Mouse (Mus musculus) MEL (cell line): Measurements from ENCODE around the gene Gh.

ENCODE experiments used
- CTCF ChIP-seq, 3 experiments: IDR thresholded peaks in 2 of 3; conservative IDR thresholded peaks in 1 of 3; 2 replicates each; pipeline ENCODE4 v1.5.1; 2011 to 2012; ENCODE audit warnings: low read length in 3 of 3, low read depth in 2 of 3, mild to moderate bottlenecking in 2 of 3, improper control_type of control experiment in 1 of 3, inconsistent platforms in 1 of 3, mixed read lengths in 1 of 3, moderate library complexity in 1 of 3; ENCODE audit not compliant: control insufficient read depth in 1 of 3, insufficient read depth in 1 of 3, poor library complexity in 1 of 3, severe bottlenecking in 1 of 3
- EP300 ChIP-seq, 2 experiments: IDR thresholded peaks; 2 replicates each; pipeline ENCODE4 v1.6.1; 2011; ENCODE audit warnings: improper control_type of control experiment in 2 of 2, low read length in 2 of 2, low read depth in 1 of 2, mild to moderate bottlenecking in 1 of 2
- HCFC1 ChIP-seq: IDR thresholded peaks from 2 replicates; pipeline ENCODE4 v1.6.1; 2012; ENCODE audit warnings: low read depth, mild to moderate bottlenecking, inconsistent platforms, low read length, improper control_type of control experiment, moderate library complexity
- KAT2A ChIP-seq: conservative IDR thresholded peaks from 2 replicates; pipeline ENCODE4 v1.6.1; 2012; ENCODE audit warnings: low read depth, low read length, improper control_type of control experiment, inconsistent platforms
- NRF1 ChIP-seq: IDR thresholded peaks from 2 replicates; pipeline ENCODE4 v1.6.1; 2014; ENCODE audit warnings: low read depth, mild to moderate bottlenecking, inconsistent platforms, low read length, improper control_type of control experiment, moderate library complexity; ENCODE audit not compliant: poor library complexity, insufficient read depth, severe bottlenecking
- SIN3A ChIP-seq: IDR thresholded peaks from 2 replicates; pipeline ENCODE4 v1.6.1; 2012; ENCODE audit warnings: low read length, improper control_type of control experiment, inconsistent platforms
- TAL1 ChIP-seq: IDR thresholded peaks from 2 replicates; pipeline ENCODE4 v1.6.1; 2012; ENCODE audit warnings: mild to moderate bottlenecking, inconsistent platforms, low read length, moderate library complexity, mixed read lengths
- TCF12 ChIP-seq: IDR thresholded peaks from 2 replicates; pipeline ENCODE4 v1.6.1; 2014; ENCODE audit warnings: low read depth, mild to moderate bottlenecking, inconsistent platforms, low read length, improper control_type of control experiment, moderate library complexity
- ZKSCAN1 ChIP-seq: IDR thresholded peaks from 2 replicates; pipeline ENCODE4 v1.6.1; 2012; ENCODE audit warnings: low read depth, mild to moderate bottlenecking, inconsistent platforms, low read length, improper control_type of control experiment, moderate library complexity
- ZMIZ1 ChIP-seq: IDR thresholded peaks from 2 replicates; pipeline ENCODE4 v1.6.1; 2012; ENCODE audit warnings: low read depth, mild to moderate bottlenecking, inconsistent platforms, low read length, improper control_type of control experiment, moderate library complexity

GRCm38 (mm10) chr11:106255685-106256451 lies 45.8 kb downstream of the Gh start, which contains the start of the genes Ftsj3 and Psmc5:
- peak in 2 of 3 experiments; percentile 22 to 23; a peak in 3 of 6 replicates for TF ChIP-seq CTCF (IDR thresholded peaks at IDR 0.05 in 2 of 3, conservative IDR thresholded peaks at IDR 0.05 in 1 of 3; ENCODE audit: control insufficient read depth in 1 of 3, insufficient read depth in 1 of 3, low read depth in 2 of 3, low read length in 3 of 3, poor library complexity in 1 of 3, severe bottlenecking in 1 of 3)
- peak; percentile 99 for TF ChIP-seq SIN3A
- TF ChIP-seq EP300 (IDR thresholded peaks at IDR 0.05; ENCODE audit: low read depth in 1 of 2, low read length in 2 of 2) = peak in 1 of 2 experiments; percentile 21; a peak in 1 of 4 replicates
- TF ChIP-seq TCF12 = peak; percentile 67
- no peak for TF ChIP-seq TAL1
- TF ChIP-seq NRF1 = peak; percentile 81
- TF ChIP-seq HCFC1 = peak; percentile 97
- TF ChIP-seq KAT2A = peak; percentile 93
- peak; percentile 92 for TF ChIP-seq ZMIZ1
- no peak for TF ChIP-seq ZKSCAN1
